Mouse (Mus musculus) limb, embryonic 15.5 days (tissue): ENCODE results near the gene Mturn. TPM values are rescaled to one million over a fixed set of nuclear protein-coding genes. Genes with fewer than 3 reads are reported as not detected.

Source experiments
- ATAC-seq: fragments of 200-750 bp; cut with Nextera tagmentation; 2 replicates; pipeline ENCODE4 v1.8.0; 2017; ENCODE audit warnings: low read depth, moderate TSS enrichment; ENCODE audit not compliant: insufficient number of reproducible peaks, low FRiP score, low TSS enrichment
- H3K27ac ChIP-seq: fragments of 300-500 bp; sonication (generic); 2 replicates; pipeline ENCODE4 v1.5.1; 2015; ENCODE audit warnings: moderate library complexity, mild to moderate bottlenecking, inconsistent platforms
- H3K27me3 ChIP-seq: fragments of 300-500 bp; sonication (generic); 2 replicates; pipeline ENCODE4 v1.6.1; 2015; ENCODE audit warnings: inconsistent platforms
- H3K36me3 ChIP-seq: fragments of 300-500 bp; sonication (generic); 2 replicates; pipeline ENCODE4 v1.6.1; 2015; ENCODE audit warnings: inconsistent platforms
- H3K4me1 ChIP-seq: fragments of 300-500 bp; sonication (generic); 2 replicates; pipeline ENCODE4 v1.6.1; 2015; ENCODE audit warnings: inconsistent platforms
- H3K4me2 ChIP-seq: fragments of 300-500 bp; sonication (generic); 2 replicates; pipeline ENCODE4 v1.6.1; 2015; ENCODE audit warnings: mild to moderate bottlenecking, inconsistent platforms
- H3K4me3 ChIP-seq: fragments of 300-500 bp; sonication (generic); 2 replicates; pipeline ENCODE4 v1.5.1; 2015; ENCODE audit warnings: mild to moderate bottlenecking, inconsistent platforms
- H3K9ac ChIP-seq: fragments of 300-500 bp; sonication (generic); 2 replicates; pipeline ENCODE4 v1.6.1; 2015; ENCODE audit warnings: inconsistent platforms
- H3K9me3 ChIP-seq: fragments of 300-500 bp; sonication (generic); 2 replicates; pipeline ENCODE4 v1.6.1; 2016; ENCODE audit warnings: inconsistent platforms
- WGBS: fragments of 180-500 bp; shearing (Covaris S2); methylation state at CpG from one replicate; pipeline ENCODE4 v1.1.7; 2015; 5-methylcytosine and 5-hydroxymethylcytosine counted together
- polyA plus RNA-seq: library from polyadenylated mRNA; unstranded; fragments of >200 nt; fragmentation: Nextera tagmentation; extraction: Ambion mirVana; gene quantifications from 2 replicates; pipeline ENCODE4 v1.2.1, GENCODE M21; 2015

Gene Mturn
- polyA plus RNA-seq, 1 experiment from 2014 or later = 10.6 TPM

GRCm38 (mm10) chr6:54719686-54720310 is 38.4 kb downstream of the Mturn start:
- ATAC-seq = no peak
- Histone ChIP-seq H3K36me3 (no peaks in the 10 kb centered on the region), H3K9ac (no peak overlapping the region), H3K4me2 (no peak overlapping the region), H3K4me3 (no peak overlapping the region), H3K9me3 (no peaks in the 10 kb centered on the region), H3K4me1 (no peaks in the 10 kb centered on the region), H3K27ac (no peak overlapping the region), H3K27me3 (no peaks in the 10 kb centered on the region)
- WGBS = 46% methylated on average over 14 of the region's 14 CpGs

- Histone ChIP-seq H3K9me3 (no peaks in the 10 kb centered on the region), H3K9ac (no peak overlapping the region), H3K4me3 (no peak overlapping the region), H3K27ac (no peak overlapping the region), H3K4me1 (no peaks in the 10 kb centered on the region), H3K4me2 (no peak overlapping the region), H3K36me3 (no peaks in the 10 kb centered on the region), H3K27me3 (no peaks in the 10 kb centered on the region)
- 90% methylated on average over 9 of the region's 9 CpGs for WGBS
- no peak for ATAC-seq
Measured at GRCm38 (mm10) chr6:54720512-54721251, 39.3 kb downstream of the Mturn start.

- whole genome bisulfite sequencing = 93% methylated on average over 4 of the region's 4 CpGs
- no peak overlapping the region for H3K4me2 ChIP-seq
- H3K9me3 ChIP-seq = no peaks in the 10 kb centered on the region
Measured at GRCm38 (mm10) chr6:54721252-54721635, 39.8 kb downstream of the Mturn start.

GRCm38 (mm10) chr6:54726309-54726708 is 44.9 kb downstream of the Mturn start:
- H3K4me2 ChIP-seq = no peak overlapping the region
- H3K36me3 ChIP-seq = no peaks in the 10 kb centered on the region
- no peak overlapping the region for H3K4me3 ChIP-seq
- H3K9ac ChIP-seq = no peak overlapping the region
- H3K27ac ChIP-seq = no peak overlapping the region
- H3K9me3 ChIP-seq = no peaks in the 10 kb centered on the region
- no peaks in the 10 kb centered on the region for H3K27me3 ChIP-seq
- WGBS = 84% methylated on average over 6 of the region's 6 CpGs
- H3K4me1 ChIP-seq = no peaks in the 10 kb centered on the region
- ATAC-seq = no peak

More at GRCm38 (mm10) chr6:54721252-54721635, 39.8 kb downstream of the Mturn start:
- Histone ChIP-seq H3K4me3 (no peak overlapping the region), H3K27ac (no peak overlapping the region), H3K36me3 (no peaks in the 10 kb centered on the region), H3K27me3 (no peaks in the 10 kb centered on the region), H3K4me1 (no peaks in the 10 kb centered on the region), H3K9ac (no peak overlapping the region)
- no peak for ATAC-seq

GRCm38 (mm10) chr6:54726796-54727195 is 45.4 kb downstream of the Mturn start:
- Histone ChIP-seq H3K27ac (no peak overlapping the region), H3K9ac (no peak overlapping the region), H3K4me2 (no peak overlapping the region), H3K36me3 (no peaks in the 10 kb centered on the region), H3K4me3 (no peak overlapping the region), H3K9me3 (no peaks in the 10 kb centered on the region), H3K4me1 (no peaks in the 10 kb centered on the region), H3K27me3 (no peaks in the 10 kb centered on the region)
- no peak for ATAC-seq
- WGBS = 89% methylated on average over 6 of the region's 6 CpGs

- Histone ChIP-seq H3K4me3 (no peak overlapping the region), H3K27ac (no peak overlapping the region), H3K4me1 (no peaks in the 10 kb centered on the region), H3K36me3 (no peaks in the 10 kb centered on the region), H3K27me3 (no peaks in the 10 kb centered on the region), H3K9ac (no peak overlapping the region), H3K9me3 (no peaks in the 10 kb centered on the region), H3K4me2 (no peak overlapping the region)
- WGBS = 87% methylated on average over 5 of the region's 5 CpGs
- no peak for ATAC-seq
Measured at GRCm38 (mm10) chr6:54727416-54727815, 46.0 kb downstream of the Mturn start.

GRCm38 (mm10) chr6:54729451-54730105 is 48.2 kb downstream of the Mturn start:
- no peak overlapping the region for H3K4me2 ChIP-seq
- no peaks in the 10 kb centered on the region for H3K9me3 ChIP-seq
- no peak for ATAC-seq
- H3K9ac ChIP-seq = no peak overlapping the region
- WGBS = 65% methylated on average over 2 of the region's 2 CpGs
- no peak overlapping the region for H3K4me3 ChIP-seq
- no peaks in the 10 kb centered on the region for H3K4me1 ChIP-seq
- no peaks in the 10 kb centered on the region for H3K36me3 ChIP-seq
- no peak overlapping the region for H3K27ac ChIP-seq
- H3K27me3 ChIP-seq = no peaks in the 10 kb centered on the region

GRCm38 (mm10) chr6:54731726-54732125 is 50.3 kb downstream of the Mturn start:
- no peaks in the 10 kb centered on the region for H3K9me3 ChIP-seq
- H3K27me3 ChIP-seq = no peaks in the 10 kb centered on the region
- no peaks in the 10 kb centered on the region for H3K4me1 ChIP-seq
- H3K36me3 ChIP-seq = no peaks in the 10 kb centered on the region
- no peak overlapping the region for H3K9ac ChIP-seq
- WGBS = 74% methylated on average over 3 of the region's 3 CpGs
- no peak overlapping the region for H3K27ac ChIP-seq
- no peak for ATAC-seq
- no peak overlapping the region for H3K4me3 ChIP-seq
- no peak overlapping the region for H3K4me2 ChIP-seq

- no peaks in the 10 kb centered on the region for H3K36me3 ChIP-seq
- H3K4me1 ChIP-seq = no peaks in the 10 kb centered on the region
- no peak for ATAC-seq
- H3K27me3 ChIP-seq = no peaks in the 10 kb centered on the region
- no peak overlapping the region for H3K9ac ChIP-seq
- WGBS = 63% methylated on average over 7 of the region's 7 CpGs
- no peak overlapping the region for H3K27ac ChIP-seq
- no peak overlapping the region for H3K4me2 ChIP-seq
- H3K4me3 ChIP-seq = no peak overlapping the region
- H3K9me3 ChIP-seq = no peaks in the 10 kb centered on the region
Measured at GRCm38 (mm10) chr6:54732721-54733120, 51.3 kb downstream of the Mturn start.

- no peaks in the 10 kb centered on the region for H3K36me3 ChIP-seq
- ATAC-seq = no peak
- no peaks in the 10 kb centered on the region for H3K4me1 ChIP-seq
- no peak overlapping the region for H3K4me3 ChIP-seq
- H3K9me3 ChIP-seq = no peaks in the 10 kb centered on the region
- no peak overlapping the region for H3K4me2 ChIP-seq
- H3K27ac ChIP-seq = no peak overlapping the region
- H3K9ac ChIP-seq = no peak overlapping the region
- WGBS = 73% methylated on average over 9 of the region's 9 CpGs
- H3K27me3 ChIP-seq = no peaks in the 10 kb centered on the region
Measured at GRCm38 (mm10) chr6:54736126-54736525, 54.7 kb downstream of the Mturn start.

GRCm38 (mm10) chr6:54737255-54737654 is 55.8 kb downstream of the Mturn start:
- Histone ChIP-seq H3K4me3 (no peak overlapping the region), H3K27me3 (no peaks in the 10 kb centered on the region), H3K9me3 (no peaks in the 10 kb centered on the region), H3K9ac (no peak overlapping the region), H3K36me3 (no peaks in the 10 kb centered on the region), H3K4me1 (no peaks in the 10 kb centered on the region), H3K27ac (no peak overlapping the region), H3K4me2 (no peak overlapping the region)
- WGBS = 76% methylated on average over 3 of the region's 3 CpGs
- ATAC-seq = no peak

GRCm38 (mm10) chr6:54737684-54738083 is 56.3 kb downstream of the Mturn start:
- ATAC-seq = no peak
- H3K27ac ChIP-seq = no peak overlapping the region
- 74% methylated on average over 3 of the region's 3 CpGs for WGBS
- H3K4me3 ChIP-seq = no peak overlapping the region
- no peaks in the 10 kb centered on the region for H3K27me3 ChIP-seq
- no peak overlapping the region for H3K4me2 ChIP-seq
- no peaks in the 10 kb centered on the region for H3K4me1 ChIP-seq
- H3K9me3 ChIP-seq = no peaks in the 10 kb centered on the region
- H3K36me3 ChIP-seq = no peaks in the 10 kb centered on the region
- H3K9ac ChIP-seq = no peak overlapping the region
